In the genomic region with DNA sequence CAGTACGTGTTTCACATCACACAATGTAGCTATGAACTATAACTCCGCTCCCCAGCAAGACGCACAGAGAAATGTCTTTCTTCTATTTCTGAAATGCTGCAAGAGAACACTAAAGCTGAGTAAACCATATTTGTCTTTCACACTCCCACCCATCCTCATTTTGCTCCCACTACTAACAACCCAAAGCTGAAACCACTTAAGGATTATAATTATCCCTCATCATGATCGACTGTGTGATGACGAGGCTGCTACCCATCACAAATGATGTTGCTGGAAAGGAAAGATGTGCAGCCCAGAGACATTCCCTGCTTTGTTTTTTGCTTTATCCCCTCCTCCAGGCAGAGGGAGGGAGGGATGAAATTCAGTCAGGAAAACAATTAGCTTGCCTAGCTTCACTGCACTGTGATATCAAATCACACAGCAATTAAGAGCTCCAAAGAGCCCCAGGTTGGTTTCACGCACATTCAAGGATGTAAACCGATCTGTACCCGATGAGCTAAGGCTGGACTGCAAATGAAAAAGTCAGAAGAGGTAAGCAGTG, we compare ENCODE assay signal across 11 mouse cellular contexts.
DNase-seq lines count a peak whose midpoint lies in the region; ATAC-seq lines count a peak whose summit lies in the region.
"Had no signal": no experiment of that assay in that cellular context is flagged by ENCODE, and none has a peak within 500 bp of the region (broad histone marks: within the 10 kb centered on the region; RNA-seq: fewer than 3 reads in every experiment).

No protein-coding gene starts in this region.

- no peak overlapping the region for H3K4me3 ChIP-seq in liver, embryonic 11.5 days (ENCODE audit: low read depth, low read length)
- H3K4me3 ChIP-seq: heart, embryonic 15.5 days; limb, embryonic 15.5 days had no signal

- no peaks in the 10 kb centered on the region for H3K27me3 ChIP-seq in liver, embryonic 11.5 days (replicated peaks; ENCODE audit: control insufficient read depth, insufficient read depth, low read length)
- H3K27me3 ChIP-seq: heart, embryonic 15.5 days; limb, embryonic 15.5 days had no signal

- 66% methylated on average over 8 of the region's 8 CpGs for WGBS in liver, embryonic 11.5 days

- no peak overlapping the region for H3K9ac ChIP-seq in liver, embryonic 11.5 days (ENCODE audit: low read depth, low read length)
- H3K9ac ChIP-seq: heart, embryonic 15.5 days; limb, embryonic 15.5 days had no signal

- H3K27ac ChIP-seq in liver, embryonic 11.5 days (ENCODE audit: low read depth, low read length), result no peak overlapping the region
- H3K27ac ChIP-seq: heart, embryonic 15.5 days; limb, embryonic 15.5 days had no signal

- no peak overlapping the region for H3K4me2 ChIP-seq in liver, embryonic 11.5 days
- H3K4me2 ChIP-seq: heart, embryonic 15.5 days; limb, embryonic 15.5 days had no signal

- H3K4me1 ChIP-seq in liver, embryonic 11.5 days (replicated peaks; ENCODE audit: control insufficient read depth, insufficient read depth, low read length), result no peaks in the 10 kb centered on the region
- H3K4me1 ChIP-seq: heart, embryonic 15.5 days had no signal

- peak; percentile 12 for DNase-seq in layer of hippocampus, adult 11-12 months (ENCODE audit: low spot score)
- no peak for DNase-seq in layer of hippocampus, postnatal 25 days (ENCODE audit: extremely low spot score in 1 of 2, low spot score in 1 of 2)
- DNase-seq in frontal cortex, postnatal 10 days (ENCODE audit: low spot score in 2 of 2), result peak; percentile 24 to 27
- peak; percentile 51 to 64 for DNase-seq in left cerebral cortex, postnatal 14 days (ENCODE audit: low spot score in 2 of 2)
- DNase-seq in right cerebral cortex, postnatal 36 days (ENCODE audit: low spot score in 2 of 2), result peak; percentile 27 to 49
- DNase-seq in liver, embryonic 11.5 days (ENCODE audit: low spot score), result no peak
- DNase-seq in heart, postnatal 25 days (ENCODE audit: low spot score), result no peak
- DNase-seq in gastrocnemius, postnatal 36 days, result no peak
- DNase-seq: B cell, adult 2 months had no signal

- no peaks in the 10 kb centered on the region for H3K36me3 ChIP-seq in liver, embryonic 11.5 days (ENCODE audit: control insufficient read depth, insufficient read depth, low read length)
- H3K36me3 ChIP-seq: heart, embryonic 15.5 days; limb, embryonic 15.5 days had no signal

- intact Hi-C loops in left cerebral cortex, postnatal 14 days (cut with DNase I), result no loop called here
- intact Hi-C loops in heart, postnatal 25 days (cut with DNase I), result no loop called here
- intact Hi-C loops in gastrocnemius, postnatal 36 days (cut with DNase I), result no loop called here

- no peaks in the 10 kb centered on the region; the same call in 1 of the 2 replicates for H3K9me3 ChIP-seq in liver, embryonic 11.5 days (ENCODE audit: control insufficient read depth, low read length)
- H3K9me3 ChIP-seq: heart, embryonic 15.5 days; limb, embryonic 15.5 days had no signal

- no peak for ATAC-seq in liver, embryonic 11.5 days (replicated peaks; ENCODE audit: low FRiP score)

Comparison
In these comparisons a context has a peak if more than half of its experiments do, and no peak if none do; other contexts are left out.
1. DNase-seq: peak in layer of hippocampus, adult 11-12 months (single experiment), frontal cortex, postnatal 10 days (2 of 2), left cerebral cortex, postnatal 14 days (2 of 2) and right cerebral cortex, postnatal 36 days (2 of 2); none in layer of hippocampus, postnatal 25 days (0 of 2), liver, embryonic 11.5 days (single experiment), heart, postnatal 25 days (single experiment) and gastrocnemius, postnatal 36 days (0 of 2).